Mouse (Mus musculus): ENCODE results near the gene Olfr916.

Gene Olfr916

GRCm38 (mm10) chr9:38659775-38660174, at the start of gene Olfr916:
Olfr916 (minus strand) TSS chr9:38659875.
- no peak for DNase-seq (ENCODE audit: low read depth, low spot score)

GRCm38 (mm10) chr9:38674501-38674900, 14.8 kb upstream of the Olfr916 start, which contains the start of gene Olfr918:
Olfr918 (minus strand) TSS chr9:38674601.
- no peak for DNase-seq (ENCODE audit: low read depth, low spot score)

- no peak for DNase-seq (ENCODE audit: low read depth, low spot score)
Observed at GRCm38 (mm10) chr9:38672887-38673286, 13.2 kb upstream of the Olfr916 start.

GRCm38 (mm10) chr9:38665742-38666141, 6.1 kb upstream of the Olfr916 start, which contains the start of gene Olfr917:
Olfr917 (minus strand) TSS chr9:38665842.
- DNase-seq (ENCODE audit: low read depth, low spot score), result no peak

DNA sequence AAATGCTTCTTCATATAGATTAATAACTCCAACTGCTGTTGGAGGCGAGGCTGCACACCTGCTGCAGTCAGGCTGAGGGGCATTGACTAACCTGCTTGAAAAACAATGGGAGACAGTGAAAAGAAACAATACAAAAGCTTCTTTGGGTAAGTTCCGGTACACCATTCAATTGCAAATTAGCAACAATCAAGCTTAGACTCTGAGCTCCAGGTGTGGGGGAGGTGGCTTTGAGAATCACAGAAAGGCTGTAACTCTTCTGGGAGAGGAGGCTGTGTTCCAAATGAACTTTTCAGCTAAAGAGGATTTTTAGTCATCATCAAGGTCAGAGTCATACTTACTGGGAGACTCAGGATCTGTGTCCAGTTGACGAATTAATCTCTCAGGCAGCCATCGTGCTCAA, 27.3 kb downstream of the Olfr916 start:
- DNase-seq (ENCODE audit: low read depth, low spot score), result no peak
